Mouse (Mus musculus) embryonic facial prominence, embryonic 12.5 days (tissue): ENCODE results near the gene Supt16. TPM values are rescaled to one million over a fixed set of nuclear protein-coding genes. Genes with fewer than 3 reads are reported as not detected.

Source experiments
- ATAC-seq: fragments of 200-750 bp; cut with Nextera tagmentation; 2 replicates; pipeline ENCODE4 v1.8.0; 2017; ENCODE audit not compliant: insufficient number of reproducible peaks, insufficient read depth, low FRiP score, low TSS enrichment
- H3K27ac ChIP-seq: fragments of 300-500 bp; sonication (generic); 2 replicates; pipeline ENCODE4 v1.5.1; 2016; ENCODE audit warnings: mild to moderate bottlenecking
- H3K27me3 ChIP-seq: fragments of 300-500 bp; sonication (generic); 2 replicates; pipeline ENCODE4 v1.6.1; 2016; ENCODE audit warnings: mild to moderate bottlenecking, moderate library complexity
- H3K36me3 ChIP-seq: fragments of 300-500 bp; sonication (generic); 2 replicates; pipeline ENCODE4 v1.6.1; 2016; ENCODE audit warnings: mild to moderate bottlenecking
- H3K4me1 ChIP-seq: fragments of 300-500 bp; sonication (generic); 2 replicates; pipeline ENCODE4 v1.6.1; 2016
- H3K4me2 ChIP-seq: fragments of 300-500 bp; sonication (generic); replicated peaks from 2 replicates; pipeline ENCODE4 v1.6.1; 2016; ENCODE audit warnings: mild to moderate bottlenecking, moderate library complexity
- H3K4me3 ChIP-seq: fragments of 300-500 bp; sonication (generic); 2 replicates; pipeline ENCODE4 v1.5.1; 2016; ENCODE audit warnings: mild to moderate bottlenecking
- H3K9ac ChIP-seq: fragments of 300-500 bp; sonication (generic); 2 replicates; pipeline ENCODE4 v1.6.1; 2016; ENCODE audit warnings: mild to moderate bottlenecking, moderate library complexity
- H3K9me3 ChIP-seq: fragments of 300-500 bp; sonication (generic); 2 replicates; pipeline ENCODE4 v1.6.1; 2016; ENCODE audit warnings: mild to moderate bottlenecking, moderate library complexity
- WGBS: fragments of 180-500 bp; shearing (Covaris S2); methylation state at CpG from one replicate; pipeline ENCODE4 v1.1.7; 2016; 5-methylcytosine and 5-hydroxymethylcytosine counted together
- polyA plus RNA-seq: library from polyadenylated mRNA; unstranded; fragments of >200 nt; fragmentation: Nextera tagmentation; extraction: Ambion mirVana; gene quantifications from 2 replicates; pipeline ENCODE4 v1.2.1, GENCODE M21; 2016

Gene Supt16
- polyA plus RNA-seq, 1 experiment from 2014 or later = 77.4 TPM

DNA sequence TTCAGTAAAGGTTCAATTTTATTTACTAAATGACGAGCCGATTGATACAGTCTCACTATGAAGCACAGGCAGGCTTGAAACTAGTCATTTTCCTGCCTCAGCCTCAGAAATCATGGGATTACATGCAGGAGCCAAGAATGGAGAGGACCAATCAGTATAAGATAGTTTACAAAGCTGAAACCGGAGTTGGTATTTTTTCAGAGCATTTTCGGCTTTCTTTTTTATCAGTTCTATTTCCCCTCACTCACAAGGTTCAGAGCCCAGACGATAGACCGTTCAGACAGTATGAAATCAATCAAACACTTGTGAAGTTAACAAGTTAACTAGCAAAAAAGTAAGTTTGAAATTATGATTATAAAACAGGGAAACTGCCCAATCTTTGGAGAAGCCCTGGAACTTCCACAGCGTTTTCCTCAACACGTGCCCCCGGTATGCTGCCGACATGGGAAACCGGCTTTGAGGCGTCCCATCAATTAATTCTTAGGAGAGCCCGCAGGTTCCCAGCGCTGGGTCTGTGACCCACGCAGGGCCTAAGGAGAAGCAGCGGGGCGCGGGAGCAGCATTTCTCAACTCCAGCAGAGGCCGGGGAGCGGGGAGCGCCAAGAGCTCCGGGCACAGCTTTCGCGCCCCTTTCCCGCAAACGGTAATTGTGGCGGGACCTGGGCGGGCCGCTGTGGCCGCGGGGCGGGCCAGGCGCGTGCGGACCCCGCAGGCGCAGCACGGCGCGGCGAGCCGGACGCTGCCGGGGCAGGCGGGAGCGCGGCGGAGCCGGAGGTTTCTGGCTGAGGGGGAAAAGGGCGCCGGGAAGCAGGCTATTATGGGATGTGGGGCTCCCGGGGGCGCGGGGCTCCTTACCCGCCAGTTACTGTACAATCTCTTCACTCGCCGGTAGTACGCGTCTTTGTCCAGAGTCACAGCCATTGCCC lies 723 bp downstream of the Supt16 start:
- Histone ChIP-seq H3K36me3 (peaks cover 26% of the 10 kb centered on the region), H3K9me3 (no peaks in the 10 kb centered on the region), H3K4me3 (peak overlapping the region; percentile 97), H3K9ac (peak overlapping the region; percentile 99), H3K4me2 (peak overlapping the region; percentile 67), H3K27ac (peak overlapping the region; percentile 98), H3K4me1 (peaks cover 17% of the 10 kb centered on the region; the same call in 1 of the 2 replicates), H3K27me3 (no peaks in the 10 kb centered on the region)
- WGBS = under 1% methylated on average over 41 of the region's 59 CpGs
- ATAC-seq = peak; percentile 31

DNA sequence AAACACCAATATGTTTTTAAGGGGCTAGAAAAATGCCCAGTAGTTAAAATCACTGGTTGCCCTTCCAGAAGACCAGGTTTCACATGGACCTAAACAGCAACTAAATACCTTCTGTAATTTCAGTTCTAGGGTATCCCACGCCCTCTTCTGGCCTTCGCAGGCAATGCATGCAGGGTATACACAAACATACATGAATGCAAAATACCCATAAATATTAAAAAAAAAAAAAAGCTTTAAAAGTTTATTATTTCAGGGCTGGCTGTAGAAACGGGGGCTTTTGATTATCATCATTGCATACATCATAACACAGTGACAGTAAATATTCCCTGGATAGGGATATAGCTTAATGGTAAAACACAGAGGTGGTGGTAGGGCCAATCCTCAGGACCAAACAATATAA lies 1.5 kb downstream of the Supt16 start:
- Histone ChIP-seq H3K9me3 (no peaks in the 10 kb centered on the region), H3K36me3 (peaks cover 22% of the 10 kb centered on the region), H3K4me1 (peaks cover 17% of the 10 kb centered on the region; the same call in 1 of the 2 replicates), H3K27ac (no peak overlapping the region), H3K9ac (no peak overlapping the region), H3K4me3 (peak overlapping the region; percentile 97), H3K4me2 (peak overlapping the region; percentile 67), H3K27me3 (no peaks in the 10 kb centered on the region)
- no peak for ATAC-seq
- WGBS = 7% methylated on average over 3 of the region's 3 CpGs

DNA sequence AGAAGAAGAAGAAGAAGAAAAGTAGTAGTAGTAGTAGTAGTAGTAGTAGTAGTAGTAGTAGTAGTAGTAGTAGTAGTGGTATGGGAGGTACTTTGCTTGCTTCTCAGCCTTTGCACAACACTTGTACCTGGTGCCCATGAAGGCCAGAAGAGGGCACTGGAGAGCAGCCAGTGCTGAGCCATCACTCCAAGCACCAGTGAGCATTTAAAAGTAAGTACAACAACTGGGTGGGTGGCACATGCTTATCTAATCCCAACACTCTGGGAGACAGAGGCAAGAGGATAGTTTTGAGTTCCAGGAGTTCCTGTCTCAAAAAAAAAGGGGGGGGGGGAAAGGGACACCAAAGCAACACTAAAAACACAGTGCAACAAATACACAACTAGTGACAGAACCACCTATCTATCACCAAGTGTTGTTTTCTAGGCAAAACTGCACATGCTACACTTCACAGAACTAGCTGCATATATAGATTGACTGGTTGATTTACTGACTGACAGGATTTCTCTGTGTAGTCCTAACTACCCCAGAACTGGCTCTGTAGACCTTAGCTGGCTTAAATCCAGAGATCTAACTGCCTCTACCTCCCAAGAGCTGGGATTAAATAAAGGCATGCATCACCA lies 6.4 kb downstream of the Supt16 start:
- H3K4me1 ChIP-seq = peaks cover 9% of the 10 kb centered on the region; the same call in 1 of the 2 replicates
- H3K27me3 ChIP-seq = no peaks in the 10 kb centered on the region
- H3K9ac ChIP-seq = no peak overlapping the region
- ATAC-seq = no peak
- H3K9me3 ChIP-seq = no peaks in the 10 kb centered on the region
- no peak overlapping the region for H3K4me2 ChIP-seq
- H3K27ac ChIP-seq = no peak overlapping the region
- H3K4me3 ChIP-seq = no peak overlapping the region
- peaks cover 15% of the 10 kb centered on the region; the same call in 1 of the 2 replicates for H3K36me3 ChIP-seq

DNA sequence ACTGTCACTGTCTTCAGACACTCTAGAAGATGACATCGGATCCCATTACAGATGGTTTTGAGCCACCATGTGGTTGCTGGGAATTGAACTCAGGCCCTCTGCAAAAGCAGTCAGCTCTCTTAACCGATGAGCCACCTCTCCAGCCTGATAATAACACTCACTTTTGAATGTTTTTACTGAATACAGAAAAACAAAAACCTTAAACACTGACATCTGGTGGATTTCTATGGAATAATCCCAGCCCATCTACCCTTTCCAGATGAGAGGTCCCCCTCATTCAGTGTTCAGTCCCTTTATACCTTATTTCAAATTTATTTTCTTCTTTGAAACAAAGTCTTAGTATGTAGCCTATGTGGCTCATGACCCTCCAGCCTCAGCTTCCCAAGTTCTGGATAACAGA lies 7.7 kb downstream of the Supt16 start:
- no peak for ATAC-seq
- H3K36me3 ChIP-seq = peaks cover 15% of the 10 kb centered on the region; the same call in 1 of the 2 replicates
- H3K27ac ChIP-seq = no peak overlapping the region
- H3K27me3 ChIP-seq = no peaks in the 10 kb centered on the region
- no peak overlapping the region for H3K9ac ChIP-seq
- 85% methylated on average over 2 of the region's 2 CpGs for WGBS
- no peaks in the 10 kb centered on the region for H3K9me3 ChIP-seq
- H3K4me2 ChIP-seq = no peak overlapping the region
- no peaks in the 10 kb centered on the region for H3K4me1 ChIP-seq
- no peak overlapping the region for H3K4me3 ChIP-seq

DNA sequence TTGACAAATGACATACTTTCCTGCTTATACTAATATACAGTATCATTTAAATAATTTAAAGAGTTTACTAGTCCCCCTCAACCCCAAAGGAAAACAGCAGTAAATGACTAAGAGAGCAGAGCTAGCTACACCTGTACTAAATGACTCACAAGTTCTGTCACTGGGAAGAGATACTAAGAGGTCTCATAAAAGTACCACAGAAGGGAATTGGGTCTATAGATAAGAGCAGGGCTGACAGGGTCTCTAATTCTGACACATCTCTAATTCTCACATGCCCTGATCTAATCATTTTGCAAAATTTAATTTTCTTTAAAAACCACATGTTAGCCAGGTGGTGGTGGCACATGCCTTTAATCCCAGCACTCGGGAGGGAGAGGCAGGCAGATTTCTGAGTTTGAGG lies 8.4 kb downstream of the Supt16 start:
- peaks cover 16% of the 10 kb centered on the region for H3K36me3 ChIP-seq

DNA sequence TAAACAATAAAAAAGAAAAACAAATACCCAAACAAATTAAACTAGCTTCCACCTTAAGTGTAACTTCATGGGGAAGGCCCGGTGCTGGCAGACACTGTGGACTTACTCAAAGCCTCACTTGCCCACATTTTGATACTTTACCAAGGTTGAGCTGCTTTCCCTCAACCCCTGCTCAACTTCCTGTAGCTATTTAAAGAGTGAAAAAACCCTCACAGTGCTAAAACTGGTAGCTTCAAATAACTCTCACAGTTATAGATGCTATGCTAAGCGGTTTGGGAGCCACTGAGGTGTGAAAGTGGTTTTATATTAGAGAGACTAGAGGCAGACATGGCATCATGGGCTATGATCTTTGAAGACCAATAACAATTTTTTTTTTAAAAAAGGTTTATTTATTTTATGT lies 30.6 kb downstream of the Supt16 start:
- no peak overlapping the region for H3K27ac ChIP-seq
- 93% methylated on average over 2 of the region's 2 CpGs for WGBS
- no peak overlapping the region for H3K9ac ChIP-seq
- no peak overlapping the region for H3K4me2 ChIP-seq
- peaks cover 69% of the 10 kb centered on the region for H3K36me3 ChIP-seq
- no peaks in the 10 kb centered on the region for H3K4me1 ChIP-seq
- no peaks in the 10 kb centered on the region for H3K27me3 ChIP-seq
- no peak overlapping the region for H3K4me3 ChIP-seq
- H3K9me3 ChIP-seq = no peaks in the 10 kb centered on the region
- no peak for ATAC-seq

More for the DNA sequence above, 8.4 kb downstream of the Supt16 start:
- Histone ChIP-seq H3K4me2 (no peak overlapping the region), H3K27me3 (no peaks in the 10 kb centered on the region), H3K4me1 (no peaks in the 10 kb centered on the region), H3K9ac (no peak overlapping the region), H3K4me3 (no peak overlapping the region), H3K27ac (no peak overlapping the region), H3K9me3 (no peaks in the 10 kb centered on the region)
- WGBS = 68% methylated on average over 1 of the region's 1 CpGs
- ATAC-seq = no peak

DNA sequence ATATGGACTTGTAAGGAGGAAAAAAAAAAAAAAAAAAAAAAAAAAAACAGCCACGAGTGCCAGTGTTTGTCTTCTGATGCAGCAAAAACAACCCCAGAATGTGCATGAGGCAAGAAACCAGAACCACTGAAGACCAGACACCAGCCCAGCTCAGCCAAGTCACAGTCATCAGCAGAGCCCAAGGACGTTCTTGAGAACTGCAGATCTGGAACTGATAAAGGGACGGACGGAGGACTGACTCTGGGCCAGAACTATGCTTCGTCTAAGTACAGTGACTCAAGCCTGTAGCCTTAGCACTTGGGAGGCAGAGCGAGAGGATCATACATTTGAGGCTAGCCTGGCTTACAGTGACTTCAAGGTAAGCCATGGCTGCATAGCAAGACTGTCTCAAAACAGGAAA lies 36.3 kb downstream of the Supt16 start:
- Histone ChIP-seq H3K4me1 (no peaks in the 10 kb centered on the region), H3K36me3 (peaks cover 72% of the 10 kb centered on the region), H3K4me2 (no peak overlapping the region), H3K27me3 (no peaks in the 10 kb centered on the region), H3K27ac (no peak overlapping the region), H3K4me3 (no peak overlapping the region), H3K9ac (no peak overlapping the region), H3K9me3 (no peaks in the 10 kb centered on the region)
- WGBS = 81% methylated on average over 6 of the region's 6 CpGs
- ATAC-seq = no peak

DNA sequence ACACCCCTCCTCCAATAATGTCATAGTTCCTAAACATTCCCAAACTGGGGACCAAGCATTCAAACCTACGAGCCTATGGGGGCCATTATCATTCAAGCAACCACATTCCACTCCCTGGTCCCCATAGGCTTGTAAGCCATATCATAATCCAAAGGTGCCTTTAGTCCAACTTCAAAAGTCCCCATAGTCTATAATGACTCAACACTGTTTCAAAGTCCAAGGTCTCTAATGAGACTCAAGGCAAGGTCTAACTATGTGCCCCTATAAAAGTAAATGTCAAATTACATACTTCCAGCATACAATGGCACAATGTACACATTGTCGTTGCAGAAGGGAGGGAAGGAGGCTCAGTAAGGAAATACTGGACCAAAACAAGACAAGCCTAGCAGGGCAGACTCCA lies 42.2 kb downstream of the Supt16 start:
- H3K9me3 ChIP-seq = no peaks in the 10 kb centered on the region
- no peak overlapping the region for H3K27ac ChIP-seq
- H3K4me1 ChIP-seq = no peaks in the 10 kb centered on the region
- H3K36me3 ChIP-seq = peaks cover 23% of the 10 kb centered on the region
- H3K9ac ChIP-seq = no peak overlapping the region
- no peak overlapping the region for H3K4me3 ChIP-seq
- H3K27me3 ChIP-seq = no peaks in the 10 kb centered on the region
- ATAC-seq = no peak
- 93% methylated on average over 2 of the region's 2 CpGs for WGBS
- H3K4me2 ChIP-seq = no peak overlapping the region

DNA sequence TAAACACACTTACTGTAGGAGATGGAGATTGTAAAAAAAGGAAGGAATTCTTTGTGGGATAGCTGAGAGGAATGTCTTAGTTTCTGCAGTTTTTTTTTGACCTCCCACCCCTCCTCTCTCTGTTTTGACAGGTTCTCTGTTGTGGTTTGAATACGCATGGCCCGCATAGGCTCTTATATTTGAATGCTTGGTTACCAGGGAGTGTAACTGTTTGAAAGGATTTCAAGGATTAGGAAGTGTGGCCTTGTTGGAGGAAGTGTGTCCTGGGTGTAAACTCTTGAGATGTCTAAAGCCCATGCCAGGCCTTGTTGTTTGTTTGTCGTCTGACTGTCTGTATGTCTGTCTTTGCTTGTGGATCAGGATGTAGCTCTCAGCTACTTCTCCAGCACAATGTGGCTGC lies 44.6 kb downstream of the Supt16 start:
- no peak for ATAC-seq
- WGBS = 49% methylated on average over 3 of the region's 3 CpGs

DNA sequence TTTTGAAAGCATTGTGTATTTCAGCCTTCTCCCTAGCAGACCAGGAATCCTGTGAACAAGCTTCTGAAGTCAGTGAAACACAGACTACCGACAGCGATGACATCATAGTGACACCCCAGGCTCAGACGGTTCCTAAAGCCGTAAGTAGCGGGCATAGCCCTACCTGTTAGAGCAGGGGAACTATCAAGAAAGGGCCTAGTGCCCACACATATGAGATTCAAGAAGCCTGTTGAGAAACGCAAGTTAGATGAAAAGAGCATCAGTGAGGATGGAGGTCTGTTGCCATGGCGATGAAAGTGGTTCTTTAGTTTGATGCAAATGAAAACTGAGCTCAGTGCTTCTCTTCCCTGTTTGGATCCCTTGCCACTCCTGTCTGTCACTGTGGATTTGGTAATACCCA lies 45.0 kb downstream of the Supt16 start:
- Histone ChIP-seq H3K9me3 (no peaks in the 10 kb centered on the region), H3K27me3 (no peaks in the 10 kb centered on the region), H3K4me1 (no peaks in the 10 kb centered on the region), H3K4me3 (no peak overlapping the region), H3K9ac (no peak overlapping the region), H3K36me3 (no peaks in the 10 kb centered on the region), H3K4me2 (no peak overlapping the region), H3K27ac (no peak overlapping the region)
- WGBS = 37% methylated on average over 7 of the region's 7 CpGs
- no peak for ATAC-seq

More for the DNA sequence above, 44.6 kb downstream of the Supt16 start:
- Histone ChIP-seq H3K36me3 (0 out of 2 replicates have a peak, but pooled peaks cover under 1% of the 10 kb centered on the region), H3K4me2 (no peak overlapping the region), H3K27ac (no peak overlapping the region), H3K4me3 (no peak overlapping the region), H3K4me1 (no peaks in the 10 kb centered on the region), H3K9me3 (no peaks in the 10 kb centered on the region), H3K9ac (no peak overlapping the region), H3K27me3 (no peaks in the 10 kb centered on the region)

DNA sequence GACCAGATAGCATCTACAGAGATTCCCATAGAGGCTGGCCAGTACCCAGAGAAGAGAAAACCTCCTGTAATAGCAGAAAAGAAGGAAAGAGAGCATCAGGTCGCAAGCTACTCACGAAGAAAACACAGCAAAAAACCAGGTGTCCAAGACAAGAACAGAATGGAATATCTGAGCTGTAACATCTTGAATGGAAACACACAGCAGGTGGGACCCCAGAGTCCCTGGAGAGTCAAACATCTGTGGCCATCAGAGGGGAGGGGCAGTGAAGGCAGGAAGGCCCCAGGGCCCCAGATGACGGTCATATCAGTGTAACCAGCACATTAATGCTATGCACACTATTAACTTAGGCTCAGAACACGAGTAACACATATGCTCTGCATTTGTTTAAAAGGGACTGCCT lies 47.3 kb downstream of the Supt16 start:
- Histone ChIP-seq H3K27me3 (no peaks in the 10 kb centered on the region), H3K36me3 (no peaks in the 10 kb centered on the region), H3K4me3 (no peak overlapping the region), H3K9me3 (no peaks in the 10 kb centered on the region), H3K4me2 (no peak overlapping the region), H3K27ac (no peak overlapping the region), H3K9ac (no peak overlapping the region), H3K4me1 (no peaks in the 10 kb centered on the region)
- no peak for ATAC-seq
- WGBS = 57% methylated on average over 4 of the region's 4 CpGs

DNA sequence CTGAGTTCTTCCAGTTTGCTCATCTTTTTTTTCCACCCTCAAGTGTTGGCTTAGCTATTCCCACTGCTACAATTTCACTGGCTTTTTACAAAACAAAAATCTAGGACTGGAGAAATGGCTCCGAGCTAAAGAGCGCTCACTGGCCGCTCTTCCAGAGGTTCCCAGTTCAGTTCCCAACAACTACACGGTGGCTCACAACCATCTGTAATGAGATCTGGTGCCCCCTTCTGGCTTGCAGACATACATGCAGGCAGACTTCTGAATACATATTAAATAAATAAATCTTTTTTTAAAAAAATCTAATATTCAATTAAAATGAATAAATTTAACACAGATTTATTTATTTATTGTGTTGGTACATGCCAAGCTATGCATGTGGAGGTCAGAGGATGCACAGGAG lies 50.7 kb downstream of the Supt16 start:
- H3K27ac ChIP-seq = no peak overlapping the region
- WGBS = 58% methylated on average over 4 of the region's 4 CpGs
- H3K36me3 ChIP-seq = no peaks in the 10 kb centered on the region
- H3K27me3 ChIP-seq = no peaks in the 10 kb centered on the region
- no peak overlapping the region for H3K9ac ChIP-seq
- no peak for ATAC-seq
- H3K4me2 ChIP-seq = no peak overlapping the region
- H3K4me3 ChIP-seq = no peak overlapping the region
- H3K9me3 ChIP-seq = no peaks in the 10 kb centered on the region
- H3K4me1 ChIP-seq = no peaks in the 10 kb centered on the region
